Mouse (Mus musculus): ENCODE data around the gene Bod1l. TPM values are rescaled to one million over a fixed set of nuclear protein-coding genes. Genes with fewer than 3 reads are reported as not detected.

Bod1l gene
- polyA plus RNA-seq, 1 experiment: 9.9 TPM

GRCm38 (mm10) chr5:41801622-41802021 is 42.5 kb downstream of the Bod1l start:
- DNase-seq (ENCODE audit: low spot score): no peak

GRCm38 (mm10) chr5:41794434-41794833 is 49.7 kb downstream of the Bod1l start:
- DNase-seq (ENCODE audit: low spot score): no peak

- no peak for DNase-seq (ENCODE audit: low spot score)
Observed at GRCm38 (mm10) chr5:41790517-41790916, 53.6 kb downstream of the Bod1l start.

- no peak for DNase-seq (ENCODE audit: low spot score)
Observed at GRCm38 (mm10) chr5:41788877-41789276, 55.2 kb downstream of the Bod1l start.

- no peak for DNase-seq (ENCODE audit: low spot score)
Observed at GRCm38 (mm10) chr5:41781890-41782289, 62.2 kb downstream of the Bod1l start.

GRCm38 (mm10) chr5:41780026-41780425 is 64.1 kb downstream of the Bod1l start:
- no peak for DNase-seq (ENCODE audit: low spot score)

- DNase-seq (ENCODE audit: low spot score): no peak
Observed at GRCm38 (mm10) chr5:41775728-41776127, 68.4 kb downstream of the Bod1l start.

- DNase-seq (ENCODE audit: low spot score): no peak
Observed at GRCm38 (mm10) chr5:41775273-41775672, 68.8 kb downstream of the Bod1l start.

GRCm38 (mm10) chr5:41768382-41769040 is 75.6 kb downstream of the Bod1l start:
- DNase-seq (ENCODE audit: low spot score): peak; percentile 70

GRCm38 (mm10) chr5:41767296-41768200 is 76.6 kb downstream of the Bod1l start:
- DNase-seq (ENCODE audit: low spot score): no peak

- DNase-seq (ENCODE audit: low spot score): no peak
Observed at GRCm38 (mm10) chr5:41766406-41767010, 77.6 kb downstream of the Bod1l start.

GRCm38 (mm10) chr5:41765626-41766405 is 78.3 kb downstream of the Bod1l start:
- DNase-seq (ENCODE audit: low spot score): no peak

GRCm38 (mm10) chr5:41763731-41764721 is 80.1 kb downstream of the Bod1l start, which contains the start of gene Nkx3-2:
Gene Nkx3-2 (minus strand): TSS chr5:41764501.
- no peak for DNase-seq (ENCODE audit: low spot score)

- no peak for DNase-seq (ENCODE audit: low spot score)
Observed at GRCm38 (mm10) chr5:41762947-41763730, 81.0 kb downstream of the Bod1l start.

GRCm38 (mm10) chr5:41762141-41762946 is 81.8 kb downstream of the Bod1l start:
- no peak for DNase-seq (ENCODE audit: low spot score)

GRCm38 (mm10) chr5:41761509-41762140 is 82.5 kb downstream of the Bod1l start:
- no peak for DNase-seq (ENCODE audit: low spot score)

GRCm38 (mm10) chr5:41760831-41761508 is 83.1 kb downstream of the Bod1l start:
- no peak for DNase-seq (ENCODE audit: low spot score)

- no peak for DNase-seq (ENCODE audit: low spot score)
Observed at GRCm38 (mm10) chr5:41760071-41760470, 84.0 kb downstream of the Bod1l start.

Data from urinary bladder, adult 2 months (tissue).